Mouse (Mus musculus) heart, embryonic 10.5 days (tissue): Measurements from ENCODE around the gene Olfr1341. TPM values are rescaled to one million over a fixed set of nuclear protein-coding genes. Genes with fewer than 3 reads are reported as not detected.

Experiments used
- DNase-seq: peaks from one replicate; pipeline ENCODE4 v3.0.0-alpha.2; 2017; ENCODE audit warnings: low spot score
- H3K27ac ChIP-seq: fragments of 300-500 bp; sonication (generic); 2 replicates; pipeline ENCODE4 v1.5.1; 2016; ENCODE audit warnings: mild to moderate bottlenecking
- H3K27me3 ChIP-seq: fragments of 300-500 bp; sonication (generic); 2 replicates; pipeline ENCODE4 v1.6.1; 2016; ENCODE audit warnings: mild to moderate bottlenecking; ENCODE audit not compliant: poor library complexity, insufficient read depth, severe bottlenecking
- H3K36me3 ChIP-seq: fragments of 300-500 bp; sonication (generic); 2 replicates; pipeline ENCODE4 v1.6.1; 2016; ENCODE audit warnings: mild to moderate bottlenecking, moderate library complexity
- H3K4me1 ChIP-seq: fragments of 300-500 bp; sonication (generic); 2 replicates; pipeline ENCODE4 v1.6.1; 2016; ENCODE audit warnings: mild to moderate bottlenecking
- H3K4me3 ChIP-seq: fragments of 300-500 bp; sonication (generic); 2 replicates; pipeline ENCODE4 v1.5.1; 2016; ENCODE audit warnings: mild to moderate bottlenecking, moderate library complexity
- H3K9me3 ChIP-seq: fragments of 300-500 bp; sonication (generic); 2 replicates; pipeline ENCODE4 v1.6.1; 2016; ENCODE audit warnings: mild to moderate bottlenecking, moderate library complexity
- WGBS: fragments of 180-500 bp; shearing (Covaris S2); methylation state at CpG from one replicate; pipeline ENCODE4 v1.1.7; 2016; 5-methylcytosine and 5-hydroxymethylcytosine counted together
- polyA plus RNA-seq: library from polyadenylated mRNA; unstranded; fragments of >200 nt; fragmentation: Nextera tagmentation; extraction: Ambion mirVana; gene quantifications from 2 replicates; pipeline ENCODE4 v1.2.1, GENCODE M21; 2016

Gene Olfr1341
- polyA plus RNA-seq, result 0.03 TPM in 1 of 2 replicates, not detected in the other

DNA sequence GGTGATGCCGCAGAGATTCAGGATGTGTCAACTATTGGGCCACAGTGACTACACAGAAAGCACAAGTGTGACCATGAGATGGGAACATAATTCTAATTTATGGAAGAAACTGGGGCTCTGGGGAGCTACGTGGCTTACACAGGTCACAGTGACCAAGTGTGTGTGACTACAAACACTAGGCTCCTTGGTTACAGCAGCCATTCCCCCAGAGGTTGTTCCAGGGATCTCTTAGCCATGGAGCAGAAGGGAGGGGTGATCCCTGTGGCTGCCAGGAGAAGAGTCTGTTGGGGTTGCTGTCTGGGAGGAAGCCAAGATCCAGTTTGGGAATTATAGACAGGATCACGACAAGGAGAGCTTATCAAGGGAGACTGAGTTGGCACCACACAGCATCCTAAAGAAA, at the start of gene Olfr1341:
Gene Olfr1341 (plus strand): TSS at position 301 of the 400 bp plus-strand sequence.
- 66% methylated on average over 3 of the region's 3 CpGs for WGBS
- Histone ChIP-seq H3K36me3 (no peaks in the 10 kb centered on the region), H3K4me1 (no peaks in the 10 kb centered on the region), H3K9me3 (no peaks in the 10 kb centered on the region), H3K4me3 (no peak within 1 kb of the TSS), H3K27ac (no peak within 1 kb of the TSS), H3K27me3 (no peaks in the 10 kb centered on the region)
- peak; percentile 19 for DNase-seq

DNA sequence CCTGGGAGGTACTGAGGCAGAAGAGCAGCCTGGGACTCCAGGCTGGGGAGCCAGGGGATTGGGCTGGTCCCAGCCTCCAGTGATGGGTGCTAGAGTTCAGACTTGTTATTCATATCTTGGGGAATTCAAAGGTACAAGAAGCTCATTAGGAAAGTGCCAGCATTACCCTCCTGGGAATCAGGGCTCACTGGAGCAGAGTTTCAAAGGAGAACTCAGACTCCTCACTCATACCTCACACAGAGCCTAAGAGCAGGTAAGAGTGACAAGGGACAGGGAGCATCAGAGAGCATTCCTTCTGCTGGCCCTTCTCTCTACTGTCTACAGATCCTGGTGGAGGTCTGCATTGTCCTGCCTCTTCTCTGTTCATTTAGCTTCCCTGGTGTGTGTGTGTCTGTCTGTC, 44.7 kb upstream of the Olfr1341 start, which contains the start of gene Olfr62:
Gene Olfr62 (plus strand): TSS at position 301 of the 400 bp plus-strand sequence.
- H3K27me3 ChIP-seq, result no peaks in the 10 kb centered on the region
- H3K9me3 ChIP-seq, result no peaks in the 10 kb centered on the region
- no peak for DNase-seq
- H3K27ac ChIP-seq, result no peak within 1 kb of the TSS
- H3K36me3 ChIP-seq, result no peaks in the 10 kb centered on the region
- no peak within 1 kb of the TSS for H3K4me3 ChIP-seq
- H3K4me1 ChIP-seq, result no peaks in the 10 kb centered on the region

DNA sequence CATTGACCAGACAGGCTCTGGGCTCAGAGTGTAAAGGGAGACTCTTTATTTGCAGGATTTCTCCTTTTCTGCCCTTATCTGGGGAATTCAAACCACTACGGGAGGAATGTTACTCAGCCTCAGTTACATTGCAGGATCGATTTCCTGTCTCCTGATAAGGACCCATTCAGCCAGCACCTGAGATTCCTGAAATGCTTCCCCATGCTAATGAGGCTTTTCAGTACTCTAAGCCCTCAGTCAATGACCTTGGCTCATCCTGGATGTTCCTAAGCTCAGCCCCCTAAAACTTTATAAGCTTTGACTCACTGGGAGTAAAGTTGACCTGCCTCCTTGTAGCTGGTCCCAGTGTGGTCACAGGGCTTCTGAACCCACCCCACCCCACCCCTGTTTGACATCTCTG, 16.2 kb upstream of the Olfr1341 start:
- Histone ChIP-seq H3K27ac (no peak overlapping the region), H3K36me3 (no peaks in the 10 kb centered on the region), H3K9me3 (no peaks in the 10 kb centered on the region), H3K27me3 (0 out of 2 replicates have a peak, but pooled peaks cover 5% of the 10 kb centered on the region), H3K4me3 (no peak overlapping the region), H3K4me1 (peaks cover 6% of the 10 kb centered on the region; the same call in 1 of the 2 replicates)
- DNase-seq, result no peak
- 14% methylated on average over 2 of the region's 2 CpGs for WGBS

DNA sequence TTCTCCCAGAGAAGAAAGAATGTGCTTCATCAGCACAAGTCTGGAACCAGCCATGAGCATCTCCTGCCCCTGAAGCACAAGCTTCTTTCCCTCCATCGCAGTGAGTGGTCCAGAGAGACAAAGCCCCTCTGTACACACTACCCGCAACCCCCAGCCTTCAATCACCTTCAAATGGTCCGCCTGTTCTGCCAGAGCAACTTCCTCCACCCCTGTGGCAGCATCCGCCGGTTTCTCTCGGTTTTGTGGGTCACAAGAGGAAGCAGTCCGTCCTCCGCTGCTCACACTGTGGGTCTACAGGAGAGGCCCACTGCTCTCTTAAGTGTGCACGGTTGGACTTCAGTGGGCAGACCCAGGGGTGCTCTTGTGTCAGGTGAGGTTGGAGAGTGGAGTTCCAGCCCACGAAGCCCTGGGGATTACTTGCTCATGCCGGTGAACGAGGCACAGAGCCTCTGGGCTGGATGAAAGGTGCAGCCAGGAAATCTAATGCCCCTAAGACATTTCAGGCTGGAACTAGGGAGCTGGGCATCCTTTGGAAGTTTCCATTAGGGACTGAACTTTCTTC, 10.8 kb upstream of the Olfr1341 start, which contains the start of gene Olfr1342:
Gene Olfr1342 (minus strand): TSS at position 345 of the 562 bp plus-strand sequence.
- H3K27me3 ChIP-seq, result 0 out of 2 replicates have a peak, but pooled peaks cover 6% of the 10 kb centered on the region
- H3K27ac ChIP-seq, result no peak within 1 kb of the TSS
- H3K36me3 ChIP-seq, result no peaks in the 10 kb centered on the region
- WGBS, result 54% methylated on average over 12 of the region's 12 CpGs
- H3K9me3 ChIP-seq, result no peaks in the 10 kb centered on the region
- DNase-seq, result peak; percentile 64
- H3K4me3 ChIP-seq, result no peak within 1 kb of the TSS
- no peaks in the 10 kb centered on the region for H3K4me1 ChIP-seq

DNA sequence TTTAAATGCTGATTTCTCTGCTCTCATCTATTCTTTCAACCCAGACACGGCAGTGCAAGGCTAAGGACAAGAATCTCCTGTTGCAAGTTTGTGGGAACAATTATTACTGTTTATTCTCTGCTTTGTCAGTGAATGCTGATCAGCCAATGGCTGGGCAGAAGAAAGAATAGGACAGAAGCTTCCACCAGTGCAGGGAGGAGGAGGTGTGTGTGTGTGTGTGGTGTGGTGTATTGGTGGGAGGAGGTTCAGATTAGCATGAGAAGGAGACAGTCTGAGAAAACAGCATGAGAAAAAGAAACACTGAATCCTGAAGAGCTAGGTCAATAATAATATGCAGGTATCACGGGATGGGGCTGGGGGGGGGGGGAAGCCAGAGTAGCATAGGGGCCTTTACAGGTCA, 9.5 kb upstream of the Olfr1341 start:
- peak; percentile 31 for DNase-seq
- 59% methylated on average over 2 of the region's 2 CpGs for WGBS
- Histone ChIP-seq H3K9me3 (no peaks in the 10 kb centered on the region), H3K27me3 (0 out of 2 replicates have a peak, but pooled peaks cover 6% of the 10 kb centered on the region), H3K4me1 (no peaks in the 10 kb centered on the region), H3K36me3 (no peaks in the 10 kb centered on the region), H3K27ac (no peak overlapping the region), H3K4me3 (no peak overlapping the region)

DNA sequence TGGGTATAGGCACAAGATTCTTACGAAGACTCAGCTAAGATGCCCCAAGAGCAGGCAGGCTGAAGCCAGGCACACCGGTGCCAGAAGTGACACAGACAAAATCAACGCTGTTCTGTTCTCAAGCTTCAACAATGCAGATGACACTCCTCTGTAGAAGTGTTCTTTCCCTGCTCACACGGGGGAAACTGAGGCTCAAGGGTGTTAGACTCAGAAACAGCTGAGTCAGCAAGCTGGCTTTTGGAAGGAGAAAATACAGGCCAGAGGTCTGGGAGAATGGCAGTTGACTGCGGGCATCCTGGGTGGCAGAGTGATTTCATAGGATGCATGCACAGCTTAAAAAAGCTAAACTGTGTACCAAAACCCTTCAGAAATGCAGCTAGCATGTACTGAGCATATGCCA, 4.8 kb downstream of the Olfr1341 start:
- Histone ChIP-seq H3K36me3 (no peaks in the 10 kb centered on the region), H3K27me3 (no peaks in the 10 kb centered on the region), H3K4me1 (no peaks in the 10 kb centered on the region), H3K27ac (no peak overlapping the region), H3K4me3 (no peak overlapping the region), H3K9me3 (no peaks in the 10 kb centered on the region)
- 73% methylated on average over 5 of the region's 5 CpGs for WGBS
- DNase-seq, result peak; percentile 65

DNA sequence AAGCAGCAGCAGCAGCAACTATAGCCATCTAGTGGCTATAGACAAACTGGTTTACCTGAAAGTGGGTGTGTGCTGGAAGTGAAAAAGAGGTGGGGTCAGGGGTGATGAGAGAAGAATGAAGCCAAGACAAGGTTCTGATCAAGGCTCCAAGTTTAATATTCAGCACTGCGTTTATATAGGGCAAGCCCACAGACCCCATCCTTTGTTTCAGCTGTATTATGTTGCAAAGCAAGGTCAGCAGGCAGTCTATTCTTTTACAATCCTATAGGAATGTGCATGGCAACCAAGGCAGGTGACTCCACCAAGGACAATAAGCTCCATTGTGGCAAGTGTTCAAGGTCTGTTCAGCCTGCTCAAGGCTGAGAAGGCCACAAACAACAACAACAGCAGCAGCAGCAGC, 8.3 kb downstream of the Olfr1341 start:
- Histone ChIP-seq H3K4me1 (no peaks in the 10 kb centered on the region), H3K36me3 (no peaks in the 10 kb centered on the region), H3K27ac (no peak overlapping the region), H3K9me3 (no peaks in the 10 kb centered on the region), H3K27me3 (no peaks in the 10 kb centered on the region), H3K4me3 (no peak overlapping the region)
- no peak for DNase-seq
- 62% methylated on average over 1 of the region's 1 CpGs for WGBS

DNA sequence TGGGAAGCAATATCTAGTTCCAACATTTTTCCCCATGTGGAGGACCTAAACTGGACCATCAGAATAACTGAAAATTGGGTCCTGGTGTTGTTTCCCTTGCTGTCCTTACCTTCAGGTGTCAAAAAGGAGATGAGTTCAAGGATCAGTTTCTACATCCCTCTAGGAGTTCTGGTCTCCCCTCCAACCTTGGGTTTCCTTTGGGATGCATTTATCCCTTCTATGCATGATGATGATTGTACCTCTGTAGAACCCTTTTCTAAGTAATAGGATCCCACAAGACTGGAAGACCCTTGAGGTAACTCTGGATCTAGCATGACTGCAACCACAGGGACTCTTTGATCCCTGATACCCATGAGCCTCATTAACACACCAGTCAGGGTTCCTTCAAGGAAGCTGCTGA, 16.5 kb downstream of the Olfr1341 start, which contains the start of gene Olfr1340:
Gene Olfr1340 (plus strand): TSS at position 301 of the 400 bp plus-strand sequence.
- Histone ChIP-seq H3K4me1 (no peaks in the 10 kb centered on the region), H3K27ac (no peak within 1 kb of the TSS), H3K9me3 (no peaks in the 10 kb centered on the region), H3K36me3 (no peaks in the 10 kb centered on the region), H3K27me3 (no peaks in the 10 kb centered on the region), H3K4me3 (no peak within 1 kb of the TSS)
- no peak for DNase-seq

DNA sequence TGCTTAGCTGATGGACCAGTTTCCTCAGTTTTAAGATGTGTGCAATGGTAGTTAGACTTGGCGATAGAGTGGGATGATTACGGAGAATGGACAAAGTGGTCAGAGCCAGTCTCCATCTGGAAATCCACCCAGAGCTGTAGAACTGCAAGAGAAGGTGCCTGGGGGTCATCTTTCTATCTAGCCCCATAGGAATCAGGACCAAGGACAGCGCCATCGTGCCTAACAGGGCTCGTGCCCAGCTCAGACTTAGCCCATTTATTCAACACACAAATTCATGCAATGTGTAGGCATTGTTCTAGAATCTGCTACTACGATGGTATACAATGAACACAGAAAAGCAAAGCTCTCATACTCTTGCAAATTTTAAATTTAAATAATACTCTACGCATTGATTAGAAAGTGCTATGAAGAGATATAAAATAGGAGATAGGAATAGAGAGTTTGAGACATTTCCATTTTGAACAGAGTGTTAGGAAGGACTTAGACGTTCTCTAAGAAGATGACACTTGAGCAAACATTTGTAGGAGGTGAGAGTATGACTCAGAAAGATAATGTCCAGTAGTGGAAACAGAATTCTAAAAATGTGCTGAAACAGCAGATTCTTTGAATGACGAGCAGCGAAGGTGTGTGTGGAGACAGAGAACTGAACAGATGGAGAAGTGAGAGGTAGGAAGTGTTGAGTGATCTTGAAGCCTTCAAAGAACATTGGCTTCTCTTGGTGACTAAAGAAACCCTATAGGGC, 18.6 kb downstream of the Olfr1341 start:
- Histone ChIP-seq H3K9me3 (no peaks in the 10 kb centered on the region), H3K4me1 (no peaks in the 10 kb centered on the region), H3K27ac (no peak overlapping the region), H3K4me3 (no peak overlapping the region), H3K36me3 (no peaks in the 10 kb centered on the region), H3K27me3 (no peaks in the 10 kb centered on the region)
- peak; percentile 67 for DNase-seq
- WGBS, result 53% methylated on average over 10 of the region's 10 CpGs

DNA sequence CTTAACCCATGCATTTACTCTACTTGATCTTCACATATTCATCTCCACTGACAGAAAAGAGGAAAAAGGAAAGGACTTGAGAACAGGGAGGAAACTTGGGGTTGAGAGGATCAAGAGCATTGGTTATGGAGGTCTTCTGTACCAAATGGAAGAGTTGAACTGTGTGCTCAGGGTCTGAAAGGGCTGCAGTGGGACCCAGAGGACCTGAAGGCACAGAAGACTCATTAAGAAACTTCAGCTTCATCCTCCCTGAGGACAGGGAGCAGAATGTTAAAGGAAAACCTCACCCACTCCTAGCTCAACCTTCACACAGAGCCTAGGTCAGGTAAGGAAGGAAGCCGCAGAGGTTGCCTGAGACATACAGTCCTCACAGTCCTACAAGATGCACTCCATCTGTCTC, 28.6 kb downstream of the Olfr1341 start, which contains the start of gene Olfr1339:
Gene Olfr1339 (plus strand): TSS at position 301 of the 400 bp plus-strand sequence.
- 94% methylated on average over 1 of the region's 1 CpGs for WGBS
- no peak within 1 kb of the TSS for H3K4me3 ChIP-seq
- H3K36me3 ChIP-seq, result no peaks in the 10 kb centered on the region
- no peaks in the 10 kb centered on the region for H3K4me1 ChIP-seq
- no peaks in the 10 kb centered on the region for H3K9me3 ChIP-seq
- no peaks in the 10 kb centered on the region for H3K27me3 ChIP-seq
- DNase-seq, result no peak
- H3K27ac ChIP-seq, result no peak within 1 kb of the TSS

DNA sequence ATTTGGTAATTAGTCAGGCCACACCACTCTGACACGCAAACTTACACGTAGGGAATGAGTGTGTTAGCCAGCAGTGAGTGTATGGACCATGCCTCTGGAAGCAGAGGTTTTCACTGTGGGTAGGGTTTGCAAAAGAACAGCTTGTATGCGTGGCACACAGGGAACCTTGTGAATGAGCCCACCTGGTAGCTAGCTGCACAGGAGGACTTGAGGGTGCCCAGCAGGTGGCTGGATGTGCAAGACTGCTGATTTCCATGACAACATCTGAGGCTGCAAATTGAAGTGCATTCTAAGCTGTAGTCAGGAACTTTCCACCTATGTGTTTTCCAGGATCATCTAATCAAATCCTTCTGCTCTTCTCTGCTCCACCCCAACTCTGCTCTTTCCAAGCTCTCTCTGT, 36.3 kb downstream of the Olfr1341 start:
- 54% methylated on average over 3 of the region's 3 CpGs for WGBS

DNA sequence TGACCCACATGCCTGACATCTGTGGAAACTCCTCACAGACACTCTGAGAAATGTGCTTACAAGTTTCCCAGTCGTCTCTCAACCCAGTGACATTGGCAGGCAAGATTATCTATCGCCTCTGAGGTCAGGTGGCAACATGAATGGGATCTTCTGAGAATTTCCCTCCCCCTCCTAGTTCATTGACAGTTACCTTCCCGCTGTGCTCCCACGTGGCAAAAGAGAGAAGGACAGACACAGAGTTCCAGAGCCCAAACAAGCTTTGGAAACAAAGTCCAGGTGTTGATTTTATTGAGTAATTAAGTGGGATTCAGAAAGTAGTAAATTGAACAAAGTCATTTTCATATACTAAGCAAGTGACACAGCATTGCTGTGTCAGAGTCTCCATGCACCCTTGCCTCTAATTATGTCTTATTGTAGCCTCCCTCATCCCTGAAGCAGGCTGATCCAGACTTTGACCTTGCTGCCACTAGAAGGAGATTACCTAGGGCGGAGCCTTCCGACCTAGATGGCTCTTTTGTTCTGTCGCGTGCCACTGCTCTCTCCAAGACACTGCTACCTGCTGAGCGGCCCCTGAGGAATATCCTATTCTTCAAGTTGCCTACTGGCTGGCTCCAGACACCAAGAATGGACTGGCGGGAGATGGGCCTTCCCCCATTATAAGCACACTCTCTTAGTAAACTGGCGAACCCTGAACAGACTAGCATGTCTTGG, 37.8 kb downstream of the Olfr1341 start:
- peaks cover 28% of the 10 kb centered on the region for H3K27me3 ChIP-seq
- DNase-seq, result no peak
- H3K36me3 ChIP-seq, result no peaks in the 10 kb centered on the region
- no peaks in the 10 kb centered on the region for H3K4me1 ChIP-seq
- WGBS, result 4% methylated on average over 11 of the region's 11 CpGs
- H3K4me3 ChIP-seq, result peak overlapping the region; percentile 5; the same call in 1 of the 2 replicates
- H3K9me3 ChIP-seq, result no peaks in the 10 kb centered on the region
- H3K27ac ChIP-seq, result no peak overlapping the region

More for the DNA sequence above, 36.3 kb downstream of the Olfr1341 start:
- Histone ChIP-seq H3K27me3 (peaks cover 28% of the 10 kb centered on the region), H3K27ac (no peak overlapping the region), H3K9me3 (no peaks in the 10 kb centered on the region), H3K4me3 (no peak overlapping the region), H3K4me1 (no peaks in the 10 kb centered on the region), H3K36me3 (no peaks in the 10 kb centered on the region)
- DNase-seq, result no peak

DNA sequence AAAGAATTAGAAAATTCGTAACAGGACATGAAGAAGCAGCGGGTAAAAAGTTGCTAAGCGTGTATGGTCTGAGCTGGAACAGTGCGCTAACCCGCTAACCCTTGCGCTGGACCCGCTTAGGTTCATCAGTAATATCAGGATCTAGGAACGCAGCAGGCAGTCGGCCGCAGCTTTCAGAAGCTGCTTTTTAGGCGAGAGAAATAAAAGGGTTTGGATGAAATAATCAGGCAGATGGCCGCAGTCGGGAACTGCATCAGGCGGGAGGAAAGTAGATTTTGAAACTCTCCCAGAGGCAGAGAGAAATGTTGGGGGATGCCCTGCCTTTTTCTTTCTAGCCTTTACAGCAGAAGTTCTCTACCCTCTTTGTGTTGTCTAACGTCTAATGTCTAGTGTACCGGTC, 38.6 kb downstream of the Olfr1341 start:
- Histone ChIP-seq H3K27me3 (peaks cover 28% of the 10 kb centered on the region), H3K9me3 (no peaks in the 10 kb centered on the region), H3K27ac (no peak overlapping the region), H3K4me3 (peak overlapping the region; percentile 5; the same call in 1 of the 2 replicates), H3K4me1 (no peaks in the 10 kb centered on the region), H3K36me3 (no peaks in the 10 kb centered on the region)
- WGBS, result 4% methylated on average over 16 of the region's 16 CpGs
- no peak for DNase-seq
